Mouse (Mus musculus) liver, embryonic 16.5 days (tissue): ENCODE results near the gene Tm6sf1. TPM values are rescaled to one million over a fixed set of nuclear protein-coding genes. Genes with fewer than 3 reads are reported as not detected.

Experiments
- ATAC-seq: fragments of 200-750 bp; cut with Nextera tagmentation; 2 replicates; pipeline ENCODE4 v1.8.0; 2017; ENCODE audit warnings: low read depth, mild to moderate bottlenecking, moderate number of reproducible peaks, moderate library complexity
- H3K27ac ChIP-seq: fragments of 300-500 bp; sonication (generic); 2 replicates; pipeline ENCODE4 v1.5.1; 2014; ENCODE audit warnings: mild to moderate bottlenecking, low read length
- H3K27me3 ChIP-seq: fragments of 300-500 bp; sonication (generic); 2 replicates; pipeline ENCODE4 v1.6.1; 2014; ENCODE audit warnings: low read depth, low read length, mixed read lengths; ENCODE audit not compliant: control insufficient read depth, insufficient read depth
- H3K36me3 ChIP-seq: fragments of 300-500 bp; sonication (generic); 2 replicates; pipeline ENCODE4 v1.6.1; 2014; ENCODE audit warnings: mild to moderate bottlenecking; ENCODE audit not compliant: control insufficient read depth, insufficient read depth
- H3K4me1 ChIP-seq: fragments of 300-500 bp; sonication (generic); 2 replicates; pipeline ENCODE4 v1.6.1; 2014; ENCODE audit warnings: low read depth, low read length, mixed read lengths; ENCODE audit not compliant: control insufficient read depth
- H3K4me2 ChIP-seq: fragments of 300-500 bp; sonication (generic); 2 replicates; pipeline ENCODE4 v1.6.1; 2014; ENCODE audit warnings: low read depth, low read length, mixed read lengths
- H3K4me3 ChIP-seq: fragments of 300-500 bp; sonication (generic); 2 replicates; pipeline ENCODE4 v1.5.1; 2014; ENCODE audit warnings: low read depth, mild to moderate bottlenecking, low read length
- H3K9ac ChIP-seq: fragments of 300-500 bp; sonication (generic); 2 replicates; pipeline ENCODE4 v1.6.1; 2014; ENCODE audit warnings: low read depth, low read length
- H3K9me3 ChIP-seq: fragments of 300-500 bp; sonication (generic); replicated peaks from 2 replicates; pipeline ENCODE4 v1.6.1; 2016; ENCODE audit warnings: low read length; ENCODE audit not compliant: control insufficient read depth
- WGBS: fragments of 180-500 bp; shearing (Covaris S2); extraction: QIAGEN DNeasy Blood & Tissue Kit; methylation state at CpG from one replicate; pipeline ENCODE4 v1.1.7; 2014; ENCODE audit not compliant: insufficient replicate concordance; 5-methylcytosine and 5-hydroxymethylcytosine counted together
- polyA plus RNA-seq: library from polyadenylated mRNA; unstranded; fragments of >200 nt; fragmentation: Nextera tagmentation; extraction: Ambion mirVana; gene quantifications from 2 replicates; pipeline ENCODE4 v1.2.1, GENCODE M21; 2015

Gene Tm6sf1
- polyA plus RNA-seq, 1 experiment from 2014 or later = 10.4 TPM

- no peak overlapping the region for H3K4me3 ChIP-seq
- H3K4me1 ChIP-seq = no peaks in the 10 kb centered on the region; the same call in 1 of the 2 replicates
- H3K27me3 ChIP-seq = peaks cover 47% of the 10 kb centered on the region
- WGBS = 48% methylated on average over 4 of the region's 4 CpGs
- H3K9ac ChIP-seq = no peak overlapping the region
- no peaks in the 10 kb centered on the region for H3K9me3 ChIP-seq
- ATAC-seq = no peak
- no peak overlapping the region for H3K4me2 ChIP-seq
- H3K36me3 ChIP-seq = no peaks in the 10 kb centered on the region
- no peak overlapping the region for H3K27ac ChIP-seq
Measured at GRCm38 (mm10) chr7:81856221-81856620, 2.6 kb upstream of the Tm6sf1 start.

- no peak overlapping the region for H3K4me3 ChIP-seq
- H3K36me3 ChIP-seq = no peaks in the 10 kb centered on the region
- no peaks in the 10 kb centered on the region; the same call in 1 of the 2 replicates for H3K4me1 ChIP-seq
- WGBS = 13% methylated on average over 9 of the region's 9 CpGs
- ATAC-seq = no peak
- no peak overlapping the region for H3K27ac ChIP-seq
- H3K9me3 ChIP-seq = no peaks in the 10 kb centered on the region
- no peak overlapping the region for H3K4me2 ChIP-seq
- H3K9ac ChIP-seq = no peak overlapping the region
- H3K27me3 ChIP-seq = peaks cover 60% of the 10 kb centered on the region
Measured at GRCm38 (mm10) chr7:81858236-81858635, 565 bp upstream of the Tm6sf1 start.

GRCm38 (mm10) chr7:81860071-81860470 lies 1.3 kb downstream of the Tm6sf1 start:
- H3K4me2 ChIP-seq = peak overlapping the region; percentile 49
- H3K9ac ChIP-seq = no peak overlapping the region
- no peaks in the 10 kb centered on the region for H3K9me3 ChIP-seq
- 13% methylated on average over 11 of the region's 11 CpGs for WGBS
- peak overlapping the region; percentile 13 for H3K27ac ChIP-seq
- H3K4me3 ChIP-seq = peak overlapping the region; percentile 54
- peaks cover 64% of the 10 kb centered on the region for H3K27me3 ChIP-seq
- ATAC-seq = peak; percentile 40
- no peaks in the 10 kb centered on the region; the same call in none of the 2 replicates for H3K4me1 ChIP-seq
- no peaks in the 10 kb centered on the region for H3K36me3 ChIP-seq

- Histone ChIP-seq H3K4me3 (peak overlapping the region; percentile 54; the same call in 1 of the 2 replicates), H3K27me3 (peaks cover 68% of the 10 kb centered on the region), H3K27ac (0 out of 2 replicates have a peak overlapping the region, but pooled peaks have one; percentile 35)
Measured at GRCm38 (mm10) chr7:81860996-81861395, 2.2 kb downstream of the Tm6sf1 start.

GRCm38 (mm10) chr7:81861461-81861860 lies 2.7 kb downstream of the Tm6sf1 start:
- Histone ChIP-seq H3K27me3 (peaks cover 67% of the 10 kb centered on the region), H3K36me3 (no peaks in the 10 kb centered on the region), H3K4me2 (peak overlapping the region; percentile 4; the same call in 1 of the 2 replicates), H3K9me3 (no peaks in the 10 kb centered on the region), H3K4me3 (peak overlapping the region; percentile 54; the same call in 1 of the 2 replicates), H3K4me1 (no peaks in the 10 kb centered on the region; the same call in none of the 2 replicates), H3K27ac (no peak overlapping the region), H3K9ac (no peak overlapping the region)
- 57% methylated on average over 2 of the region's 2 CpGs for WGBS
- no peak for ATAC-seq

More at GRCm38 (mm10) chr7:81860996-81861395, 2.2 kb downstream of the Tm6sf1 start:
- H3K4me2 ChIP-seq = peak overlapping the region; percentile 36
- ATAC-seq = no peak
- no peaks in the 10 kb centered on the region for H3K36me3 ChIP-seq
- H3K4me1 ChIP-seq = no peaks in the 10 kb centered on the region; the same call in none of the 2 replicates
- H3K9me3 ChIP-seq = no peaks in the 10 kb centered on the region
- no peak overlapping the region for H3K9ac ChIP-seq
- WGBS = 29% methylated on average over 5 of the region's 5 CpGs

- no peak for ATAC-seq
- peak overlapping the region; percentile 4; the same call in 1 of the 2 replicates for H3K4me2 ChIP-seq
- 0 out of 2 replicates have a peak overlapping the region, but pooled peaks have one; percentile 10 for H3K4me3 ChIP-seq
Measured at GRCm38 (mm10) chr7:81861921-81862320, 3.1 kb downstream of the Tm6sf1 start.

GRCm38 (mm10) chr7:81862587-81863583 lies 4.1 kb downstream of the Tm6sf1 start:
- peak overlapping the region; percentile 19 for H3K4me2 ChIP-seq
- H3K9me3 ChIP-seq = no peaks in the 10 kb centered on the region
- H3K4me3 ChIP-seq = peak overlapping the region; percentile 8
- H3K9ac ChIP-seq = no peak overlapping the region
- no peaks in the 10 kb centered on the region for H3K36me3 ChIP-seq
- WGBS = 19% methylated on average over 24 of the region's 24 CpGs
- H3K27ac ChIP-seq = peak overlapping the region; percentile 36
- ATAC-seq = peak; percentile 37
- H3K4me1 ChIP-seq = no peaks in the 10 kb centered on the region; the same call in none of the 2 replicates
- peaks cover 68% of the 10 kb centered on the region for H3K27me3 ChIP-seq

More at GRCm38 (mm10) chr7:81861921-81862320, 3.1 kb downstream of the Tm6sf1 start:
- H3K9me3 ChIP-seq = no peaks in the 10 kb centered on the region
- WGBS = 42% methylated on average over 4 of the region's 4 CpGs
- H3K27me3 ChIP-seq = peaks cover 67% of the 10 kb centered on the region
- no peak overlapping the region for H3K9ac ChIP-seq
- no peaks in the 10 kb centered on the region; the same call in none of the 2 replicates for H3K4me1 ChIP-seq
- H3K36me3 ChIP-seq = no peaks in the 10 kb centered on the region
- H3K27ac ChIP-seq = no peak overlapping the region

GRCm38 (mm10) chr7:81864552-81864951 lies 5.8 kb downstream of the Tm6sf1 start:
- no peak overlapping the region for H3K27ac ChIP-seq
- no peaks in the 10 kb centered on the region for H3K36me3 ChIP-seq
- ATAC-seq = no peak
- no peak overlapping the region for H3K4me2 ChIP-seq
- 61% methylated on average over 6 of the region's 6 CpGs for WGBS
- H3K4me3 ChIP-seq = no peak overlapping the region
- H3K27me3 ChIP-seq = peaks cover 55% of the 10 kb centered on the region
- no peaks in the 10 kb centered on the region for H3K9me3 ChIP-seq
- no peak overlapping the region for H3K9ac ChIP-seq
- H3K4me1 ChIP-seq = no peaks in the 10 kb centered on the region; the same call in none of the 2 replicates
